Mouse (Mus musculus): ENCODE measurements around the gene Tfap2d.

DNA sequence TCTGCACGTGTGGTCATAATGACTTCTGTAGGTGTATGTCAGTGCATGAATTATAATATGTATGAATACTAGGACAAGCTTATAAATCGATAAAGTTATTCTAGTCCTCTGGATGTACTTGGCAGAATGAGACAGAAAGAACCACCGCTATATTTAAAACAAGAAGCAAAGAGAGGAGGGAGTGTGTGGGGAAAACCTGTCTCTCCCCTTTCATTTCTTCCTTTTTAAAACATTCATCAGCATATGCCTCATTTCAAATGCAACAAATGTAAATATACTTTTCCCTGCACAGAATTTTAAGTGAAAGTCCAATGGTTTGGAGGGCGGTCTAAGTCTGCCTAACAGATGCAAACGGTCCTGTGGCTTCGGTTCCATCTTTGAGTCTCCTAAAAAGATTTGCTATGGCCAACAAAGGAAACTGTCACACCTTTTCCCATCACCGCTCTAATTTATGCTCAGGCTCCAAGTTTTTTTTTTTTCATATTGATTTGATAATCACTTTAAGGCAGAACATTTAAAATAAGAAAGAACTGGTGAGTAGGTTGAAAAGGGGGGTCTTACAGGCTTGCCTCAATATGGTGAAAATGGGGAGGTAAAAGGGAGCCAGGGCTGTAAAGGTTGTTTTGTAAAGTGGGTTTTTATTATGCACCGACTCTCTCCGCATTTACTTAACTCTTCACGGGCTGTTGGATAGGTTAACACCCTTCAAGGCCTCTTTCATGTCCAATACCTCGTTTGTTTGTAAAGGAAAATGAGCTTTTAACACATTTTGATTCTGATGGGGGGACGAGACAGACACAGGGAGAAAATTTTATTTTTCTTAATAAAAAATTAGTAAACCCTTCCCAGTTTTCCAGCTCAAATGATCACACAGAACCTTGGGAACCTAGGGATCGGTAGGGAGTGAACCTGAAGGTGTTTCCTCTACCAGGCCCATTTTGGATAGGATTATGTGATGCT is 4.3 kb downstream of the Tfap2d start:
- TF ChIP-seq CTCF (IDR thresholded peaks at IDR 0.05; ENCODE audit: control insufficient read depth, insufficient read depth, low read length) (no peak), POLR2A (IDR thresholded peaks at IDR 0.05; ENCODE audit: borderline replicate concordance, control insufficient read depth, low read depth, low read length) (no peak)
